Mouse (Mus musculus): Measurements from ENCODE around the gene Rcor1.

DNA sequence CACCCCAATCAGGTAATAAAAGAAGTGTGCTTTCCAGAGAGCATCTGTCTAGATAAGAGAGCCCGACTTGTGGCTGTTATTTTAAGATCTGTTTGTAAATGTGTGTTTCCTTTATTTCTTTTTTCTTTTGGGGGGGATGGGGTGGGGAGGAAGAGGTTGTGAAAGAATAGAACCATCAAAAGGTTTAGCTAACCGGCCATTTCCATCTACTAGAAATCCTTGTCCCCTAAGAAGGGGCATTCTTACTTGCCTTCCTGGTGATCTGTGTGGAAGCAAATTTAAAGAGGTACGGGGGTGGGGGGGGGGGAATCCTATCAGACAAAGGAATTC lies 1.3 kb downstream of the Rcor1 start:
- TF ChIP-seq CTCF (IDR thresholded peaks at IDR 0.05; ENCODE audit: borderline replicate concordance, extremely low read depth, insufficient read depth, insufficient read length) (no peak), POLR2A (IDR thresholded peaks at IDR 0.05; ENCODE audit: borderline replicate concordance, extremely low read depth, insufficient read depth, insufficient read length, poor library complexity, severe bottlenecking) (no peak)
